Mouse (Mus musculus): ENCODE data around the gene Tmem270.
A peak's percentile ranks its signal among the peaks of the same experiment; 100 is the strongest.

DNA sequence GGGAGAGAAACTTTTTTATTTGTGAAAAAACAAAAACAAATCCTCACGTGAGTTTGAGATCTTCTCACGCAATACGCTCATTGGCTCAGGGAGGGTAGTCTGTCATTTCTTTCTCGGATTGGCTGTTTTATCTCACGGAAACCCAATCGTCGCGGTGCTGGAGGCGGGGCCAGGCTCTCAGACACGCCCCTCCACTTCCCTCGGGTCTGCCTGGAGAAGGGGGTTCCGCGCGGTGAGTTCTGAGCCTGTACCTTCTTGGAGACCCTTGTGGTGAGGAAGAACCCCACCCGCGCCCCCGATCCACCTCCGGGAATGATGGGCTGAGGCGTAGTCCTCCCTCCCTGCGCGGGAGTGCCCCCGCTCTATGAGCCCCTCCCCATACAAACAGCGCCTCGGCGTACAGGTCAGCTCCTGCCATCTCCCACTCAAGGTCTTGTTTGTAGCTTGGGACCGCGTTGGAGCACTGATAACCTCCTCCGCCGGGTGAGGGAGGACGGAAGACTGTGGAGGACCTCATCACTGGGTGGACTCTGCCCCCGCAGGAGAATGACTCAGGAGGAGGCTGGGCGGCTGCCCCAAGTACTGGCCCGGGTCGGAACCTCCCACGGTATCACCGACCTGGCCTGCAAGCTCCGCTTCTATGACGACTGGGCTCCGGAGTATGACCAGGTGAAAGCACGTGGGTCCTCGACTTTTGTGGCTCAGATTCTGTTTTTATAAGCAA lies 25.8 kb upstream of the Tmem270 start, which contains the start of gene Mettl27:
- TF ChIP-seq CTCF (IDR thresholded peaks at IDR 0.05; ENCODE audit: low read depth) (peak; percentile 13; the same call in 1 of the 2 replicates), EP300 (IDR thresholded peaks at IDR 0.05; ENCODE audit: low read depth) (peak; percentile 37; the same call in 1 of the 2 replicates)

Data from liver, postnatal 0 days (tissue).